Mouse (Mus musculus) yolk sac, embryonic 10.5 days (tissue): ENCODE data around the gene Sesn3.
"Not testable (repeated sequence)": the region's sequence is repeated elsewhere in the genome, so short reads cannot be mapped to it uniquely, and the experiment has no call there.

Experiments
- DNase-seq: peaks from one replicate; pipeline ENCODE4 v3.0.0-alpha.2; 2017; ENCODE audit warnings: low spot score

Gene Sesn3

DNA sequence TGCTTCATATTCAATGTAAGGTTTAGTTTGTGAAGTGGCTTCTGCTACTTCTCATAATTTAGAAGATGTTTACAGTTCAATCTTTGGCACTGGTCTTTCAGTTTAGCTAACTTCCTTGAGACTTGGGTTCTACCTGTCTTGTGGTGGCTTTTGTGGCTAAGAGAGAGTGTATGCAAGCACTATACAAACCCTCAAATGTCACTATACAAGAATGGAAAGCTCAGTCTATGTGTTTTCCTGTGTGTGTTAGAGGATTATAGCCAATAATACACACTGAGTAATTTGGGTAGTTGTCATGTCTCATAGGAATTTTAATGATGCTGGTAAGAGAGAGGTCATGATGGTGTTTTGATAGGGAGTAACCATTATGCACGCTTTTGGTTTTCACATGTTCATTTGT lies 5.8 kb downstream of the Sesn3 start:
- no peak for DNase-seq

DNA sequence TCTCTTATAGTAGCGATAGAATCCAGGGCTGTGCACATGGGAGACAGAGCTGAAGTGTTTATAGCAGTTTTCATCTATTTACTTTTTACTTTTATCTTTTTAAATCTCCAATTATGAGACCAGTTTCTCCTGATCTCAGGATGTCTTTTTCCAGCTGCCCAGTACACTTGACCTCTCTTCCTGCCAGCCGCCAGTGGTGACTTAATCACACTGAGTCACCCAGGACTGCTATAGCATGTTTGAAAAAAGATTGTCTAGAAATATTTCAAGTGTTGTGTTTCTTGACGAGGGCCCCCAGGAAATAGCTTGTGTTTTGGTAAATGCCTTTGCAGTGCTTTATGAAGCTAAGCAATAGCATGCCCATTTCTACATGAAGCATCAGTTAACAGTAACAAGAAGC lies 10.2 kb downstream of the Sesn3 start:
- DNase-seq, result no peak

DNA sequence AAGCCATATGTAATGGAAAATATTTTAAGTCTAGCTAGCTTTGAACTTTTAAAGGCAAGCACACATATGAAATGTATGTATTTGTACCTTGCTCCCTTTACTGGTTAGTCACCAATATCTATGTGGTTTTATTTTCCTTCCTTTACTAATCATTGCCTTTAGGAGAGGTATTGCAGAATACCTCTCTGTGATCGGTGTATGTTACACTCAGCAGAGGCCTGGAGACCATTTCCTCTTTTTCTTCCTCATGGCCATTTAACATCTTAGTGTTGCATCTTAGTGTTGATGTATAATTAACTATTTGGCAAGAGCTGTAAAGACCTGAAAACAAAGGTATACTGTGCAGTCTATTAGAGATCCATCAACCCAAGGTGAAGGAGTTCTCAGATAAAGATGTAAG lies 12.4 kb downstream of the Sesn3 start:
- no peak for DNase-seq

DNA sequence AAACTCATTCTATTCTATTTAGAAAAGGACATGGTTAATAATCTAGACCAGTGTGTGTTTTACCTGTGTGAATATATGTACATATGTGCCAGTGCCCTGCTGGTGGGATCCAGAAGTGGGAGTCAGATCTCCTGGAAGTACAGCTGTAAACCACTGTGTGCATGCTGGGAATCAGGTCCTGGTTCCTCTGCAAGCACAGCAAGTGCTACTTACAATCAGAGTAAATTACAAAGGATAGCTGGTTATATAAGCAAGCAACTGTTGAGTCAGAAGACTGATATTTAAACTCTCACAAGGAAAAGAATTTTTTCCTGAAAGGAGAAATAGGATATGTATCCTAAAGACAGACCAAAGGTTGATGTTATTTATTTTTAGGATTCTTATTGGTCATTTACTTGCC lies 13.6 kb downstream of the Sesn3 start:
- DNase-seq, result no peak

DNA sequence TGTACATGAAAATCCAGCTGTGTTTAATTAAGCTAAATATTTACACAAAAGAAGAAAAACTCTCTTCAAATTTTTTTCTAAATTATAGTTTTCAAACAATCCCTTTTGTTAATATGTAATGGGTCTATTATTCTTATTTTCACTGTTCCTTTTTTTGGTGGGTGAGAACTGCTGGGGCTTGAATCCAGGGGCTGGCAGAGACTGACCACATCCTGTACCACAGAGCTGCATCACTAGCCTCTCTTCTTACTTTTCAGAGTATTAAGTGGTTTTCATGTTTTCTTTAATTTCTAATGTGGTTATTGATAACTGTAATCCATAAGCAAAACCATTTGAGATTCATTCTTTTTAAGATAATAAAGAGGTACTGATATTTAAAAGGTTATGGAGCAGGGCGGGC lies 19.0 kb downstream of the Sesn3 start:
- DNase-seq, result no peak

DNA sequence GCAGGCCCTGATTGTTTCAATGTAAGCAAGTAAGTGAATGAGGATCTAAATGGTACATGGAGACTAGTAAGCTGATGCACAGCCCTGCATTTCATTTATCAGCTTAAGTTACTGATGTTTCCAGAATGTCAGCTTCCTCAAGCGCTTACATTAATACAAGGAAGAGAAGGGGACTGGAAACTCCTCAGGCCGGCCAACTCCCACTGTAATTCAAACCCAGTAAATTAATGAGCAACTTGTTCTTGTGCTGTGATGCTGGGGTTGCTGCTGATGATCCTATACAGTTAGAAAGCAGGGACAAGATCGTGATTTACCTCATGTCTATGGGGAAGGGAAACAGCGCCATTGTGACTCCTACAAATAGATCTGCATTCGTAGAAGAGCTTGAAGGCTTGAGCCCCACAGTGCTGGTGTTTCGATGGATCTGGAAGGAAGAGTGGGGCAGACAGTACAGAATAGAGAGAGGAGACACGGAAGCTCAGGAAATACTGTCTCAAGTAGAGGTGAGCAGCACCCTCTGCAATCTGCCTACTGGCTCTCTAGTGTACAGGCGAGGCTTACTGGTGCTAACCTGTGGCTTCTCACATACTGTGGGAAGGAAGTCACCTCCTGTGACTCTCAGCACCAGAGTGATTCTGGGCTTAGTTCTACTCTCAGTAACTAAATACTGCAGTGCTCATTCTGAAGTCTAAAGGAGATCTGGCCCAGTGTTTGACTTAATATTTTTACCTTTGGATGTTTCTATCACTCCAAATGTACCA lies 21.0 kb downstream of the Sesn3 start:
- no peak for DNase-seq

DNA sequence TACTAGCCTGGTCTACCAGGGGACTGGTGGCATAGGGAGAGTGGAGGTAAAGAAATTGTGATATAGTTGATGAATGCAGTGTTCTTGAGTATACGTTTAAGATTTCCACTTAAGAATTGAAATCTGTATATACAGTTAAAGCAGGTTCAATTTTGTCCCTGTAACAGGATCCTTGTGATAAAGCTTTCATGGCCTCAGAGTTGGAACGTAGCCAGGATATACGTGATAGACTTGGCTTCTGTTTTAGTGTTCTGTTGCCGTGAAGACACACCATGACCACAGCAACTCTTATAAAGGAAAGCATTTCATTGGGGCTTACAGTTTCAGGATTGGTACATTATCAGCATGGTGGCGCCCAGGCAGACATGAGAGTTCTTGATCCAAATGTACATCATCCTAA lies 22.3 kb downstream of the Sesn3 start:
- no peak for DNase-seq

DNA sequence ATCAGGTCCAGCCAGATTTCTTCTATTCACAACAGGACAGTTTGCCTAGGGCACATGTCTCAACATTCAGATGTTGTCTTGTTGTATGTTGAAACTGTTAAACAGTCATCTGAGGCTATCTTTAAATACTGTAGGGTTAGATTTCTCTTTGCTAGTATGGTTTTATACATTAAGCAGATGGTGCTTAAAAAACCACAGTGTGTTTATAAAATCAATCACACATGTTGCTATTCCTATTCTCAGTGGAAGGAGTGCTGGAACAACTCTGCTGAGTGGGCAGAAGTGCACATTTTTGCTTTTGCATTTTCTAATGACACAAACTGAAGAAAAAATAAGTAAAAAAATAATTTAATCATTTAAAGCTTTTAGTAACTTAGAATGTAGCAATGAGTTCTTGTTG lies 25.0 kb downstream of the Sesn3 start:
- DNase-seq, result no peak

DNA sequence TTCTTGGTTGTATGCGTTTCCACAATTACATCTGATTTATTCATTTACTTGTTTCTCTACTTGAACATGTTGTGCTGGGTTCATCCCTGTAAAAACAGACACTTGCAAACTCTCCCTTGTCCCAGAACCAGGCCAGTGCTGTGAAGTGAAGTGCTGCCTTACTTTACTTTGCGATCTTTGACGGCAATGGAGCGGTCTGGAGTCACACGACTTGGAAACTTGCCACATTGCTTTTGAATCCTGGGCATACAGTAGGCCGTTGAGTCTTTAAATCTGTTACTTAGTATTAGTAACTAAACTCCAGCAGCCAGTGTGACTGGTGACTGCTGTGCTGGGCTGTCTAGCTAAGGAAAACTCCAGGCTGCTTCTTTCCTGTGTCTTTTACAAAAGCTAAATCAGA lies 25.9 kb downstream of the Sesn3 start:
- no peak for DNase-seq

DNA sequence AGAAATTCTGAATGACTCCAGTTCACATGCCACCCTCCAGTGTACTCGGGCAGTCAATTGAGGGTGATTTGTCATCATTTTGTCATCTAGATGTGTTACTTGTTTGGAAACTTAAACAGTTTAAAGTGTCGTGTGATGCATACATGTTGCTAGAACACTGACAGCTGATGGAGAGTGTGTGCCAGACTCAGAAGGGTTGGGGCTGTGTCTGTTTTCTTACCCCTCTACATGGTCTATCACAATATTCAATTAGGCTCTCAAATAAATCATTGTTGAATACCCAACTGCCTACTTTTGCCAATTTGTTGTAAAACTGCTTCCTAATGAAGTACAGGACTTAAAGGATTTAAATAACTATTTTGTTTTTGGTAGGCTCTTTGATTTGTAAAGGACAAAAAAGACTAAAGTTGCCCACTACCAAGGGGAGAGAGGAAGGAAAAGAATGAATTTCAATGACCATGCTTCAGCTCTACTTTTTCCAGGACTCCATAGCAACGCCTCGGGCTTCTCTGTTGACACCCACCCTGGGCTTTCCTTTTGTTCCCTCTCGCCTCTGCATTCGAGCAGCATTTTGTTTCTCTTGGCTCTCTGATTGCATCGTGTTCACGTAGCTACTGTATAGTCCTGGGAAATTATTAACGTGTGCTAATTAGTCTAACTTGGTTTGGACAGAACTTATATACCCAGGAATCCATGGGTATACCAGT lies 29.5 kb downstream of the Sesn3 start:
- DNase-seq, result no peak

DNA sequence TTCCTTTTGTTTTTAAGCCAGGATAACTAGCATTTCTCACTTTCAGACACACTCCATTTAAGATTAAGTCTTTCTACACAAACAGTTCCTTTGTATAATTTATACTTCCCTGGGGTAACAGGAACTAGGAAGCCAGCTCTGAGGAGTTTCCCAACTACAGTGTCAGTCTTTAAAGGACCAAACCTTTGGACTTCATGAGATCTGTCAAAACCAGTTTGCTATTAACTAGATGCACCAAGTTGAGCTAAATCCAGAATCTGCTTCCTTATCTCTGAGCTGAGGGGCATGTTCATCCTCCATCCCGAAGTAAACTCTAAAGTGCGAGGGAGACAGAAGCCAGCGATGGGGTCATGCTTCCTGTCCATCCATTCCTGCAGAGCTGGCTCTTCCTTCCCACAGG lies 32.5 kb downstream of the Sesn3 start:
- DNase-seq, result peak; percentile 32

DNA sequence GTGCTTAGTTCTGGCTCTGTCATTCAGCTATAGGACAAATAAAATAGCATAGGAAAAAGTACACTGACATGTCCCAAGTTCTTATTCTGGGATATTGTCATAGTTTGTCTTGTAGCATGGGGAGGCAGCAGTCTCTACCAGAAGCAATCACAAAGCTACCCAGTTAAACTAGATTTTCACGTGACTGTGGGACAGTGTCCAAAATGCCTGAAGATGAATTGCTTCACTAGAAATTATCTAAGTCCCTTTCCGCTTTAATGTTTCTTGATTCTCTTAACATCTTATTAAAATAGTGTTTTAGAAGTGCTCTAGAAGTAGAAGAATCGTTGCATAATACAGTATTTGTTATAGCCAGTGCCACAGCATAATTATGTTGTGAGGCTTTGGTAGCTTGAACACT lies 39.1 kb downstream of the Sesn3 start:
- no peak for DNase-seq

DNA sequence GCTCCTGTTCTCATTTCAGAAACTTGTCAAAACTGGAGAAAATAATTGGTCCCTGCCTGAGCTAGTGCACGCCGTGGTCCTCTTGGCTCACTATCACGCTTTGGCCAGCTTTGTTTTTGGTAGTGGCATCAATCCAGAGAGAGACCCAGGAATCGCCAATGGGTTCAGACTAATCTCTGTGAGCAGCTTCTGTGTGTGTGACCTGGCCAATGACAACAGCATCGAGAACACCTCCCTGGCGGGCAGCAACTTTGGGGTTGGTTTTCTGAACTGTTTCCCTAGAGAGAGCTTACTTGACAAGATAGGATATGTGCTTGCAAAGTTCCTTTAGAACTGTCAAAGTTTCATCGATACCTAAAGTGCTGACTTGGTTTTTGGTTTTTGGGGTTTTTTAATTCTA lies 39.6 kb downstream of the Sesn3 start:
- DNase-seq, result no peak

DNA sequence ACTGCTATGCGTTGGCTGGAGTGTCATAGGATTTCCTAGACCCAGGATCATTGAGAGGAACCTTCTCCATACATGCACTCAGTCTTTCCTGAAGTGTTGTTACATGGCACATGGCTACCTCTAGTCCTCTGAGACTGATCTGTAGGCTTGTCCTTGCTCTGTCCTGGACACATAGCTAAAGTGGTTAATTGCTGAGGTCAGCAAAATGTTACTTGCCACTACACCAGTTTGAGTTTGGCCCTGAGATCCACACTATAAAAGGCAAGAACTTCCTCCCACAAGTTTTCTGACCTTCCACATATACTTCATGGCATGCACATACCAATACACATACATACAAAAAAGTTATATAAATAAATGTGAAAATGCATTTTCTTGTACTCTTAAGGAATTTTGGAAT lies 41.8 kb downstream of the Sesn3 start:
- DNase-seq, result no peak

DNA sequence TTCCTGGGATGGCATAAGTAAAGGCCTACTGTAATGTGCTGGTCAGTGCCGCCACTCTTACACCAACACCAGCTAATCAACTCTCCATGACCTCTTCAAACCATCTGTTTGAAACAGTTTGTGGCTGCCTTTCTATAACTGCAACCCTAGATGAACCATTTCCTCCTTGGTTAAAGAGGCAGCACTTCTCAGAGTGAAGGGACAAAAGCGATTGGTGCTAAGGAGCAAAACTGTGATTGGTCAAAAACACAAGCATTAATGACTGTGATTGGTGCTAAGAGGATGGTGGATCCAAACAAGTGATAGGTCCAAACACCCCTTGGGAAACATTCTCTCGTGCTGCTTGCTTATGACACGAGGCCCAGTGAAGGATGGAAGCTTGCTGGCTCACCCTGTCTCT lies 61.0 kb downstream of the Sesn3 start:
- no peak for DNase-seq

DNA sequence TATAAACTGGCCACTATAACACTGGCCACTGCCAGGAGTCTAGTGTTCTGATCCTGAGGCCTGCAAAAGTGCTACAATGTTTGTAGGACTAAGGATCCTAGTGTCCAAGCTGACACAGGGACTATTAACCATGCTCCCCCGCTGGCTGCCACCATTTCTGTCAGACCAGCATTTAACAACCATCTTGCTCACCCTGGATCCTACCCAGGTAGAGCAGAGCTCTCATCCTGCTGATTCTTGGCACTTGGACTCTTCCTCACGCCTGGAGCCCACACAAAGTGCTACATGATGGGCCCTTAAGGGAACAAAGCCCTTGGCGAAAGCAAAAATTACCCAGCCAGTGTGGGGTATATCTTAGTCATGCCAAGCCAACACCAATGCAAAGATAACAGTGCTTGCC lies 62.0 kb downstream of the Sesn3 start:
- DNase-seq, result no peak

DNA sequence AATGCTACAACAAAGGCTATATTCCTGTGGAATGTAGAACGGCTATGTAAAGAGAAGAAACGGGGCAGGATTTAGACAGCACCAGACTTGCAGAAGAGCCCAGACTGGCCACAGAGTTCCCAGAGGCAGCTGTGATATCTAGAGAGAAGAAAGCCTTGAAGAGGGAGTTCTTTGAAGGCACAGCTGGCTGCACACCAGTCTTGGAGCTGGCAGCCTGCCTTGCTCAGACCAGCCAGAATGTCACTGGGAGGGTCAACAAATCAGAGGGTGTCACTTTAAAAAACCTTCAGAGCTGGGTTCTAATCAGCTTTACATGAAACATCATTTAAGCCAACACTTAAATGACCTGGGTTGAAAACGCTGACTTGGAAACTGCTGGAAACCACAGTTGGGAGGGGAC lies 63.8 kb downstream of the Sesn3 start:
- DNase-seq, result no peak

DNA sequence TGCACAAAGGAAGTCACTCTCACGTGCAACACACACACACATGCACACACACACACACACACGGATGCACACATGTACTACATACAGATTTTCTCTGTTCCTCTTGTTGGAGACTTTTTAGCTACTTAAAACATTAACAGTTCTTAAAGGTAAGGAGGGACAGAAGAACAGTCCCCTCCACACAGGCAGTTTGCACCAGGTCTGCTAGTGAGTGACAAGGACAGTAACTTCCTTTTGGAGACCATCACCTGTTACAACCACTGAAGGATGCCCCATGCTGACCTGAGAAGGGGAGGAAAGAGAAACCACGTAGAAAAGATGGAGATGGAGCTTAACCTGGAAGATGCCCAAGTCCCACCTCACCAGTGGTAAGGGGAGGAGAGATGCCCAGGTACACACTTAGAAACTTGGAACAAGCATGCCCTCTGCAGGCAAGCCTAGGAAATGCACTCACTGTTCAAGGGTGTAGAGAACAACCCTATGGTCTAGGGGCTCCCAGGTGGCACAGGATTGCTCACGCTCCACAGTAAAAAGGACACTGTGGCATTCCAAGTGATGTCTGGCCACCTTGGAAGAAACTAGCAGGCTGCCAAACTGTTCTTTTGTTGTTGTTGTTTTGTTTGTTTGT lies 67.3 kb downstream of the Sesn3 start:
- peak; percentile 41 for DNase-seq

DNA sequence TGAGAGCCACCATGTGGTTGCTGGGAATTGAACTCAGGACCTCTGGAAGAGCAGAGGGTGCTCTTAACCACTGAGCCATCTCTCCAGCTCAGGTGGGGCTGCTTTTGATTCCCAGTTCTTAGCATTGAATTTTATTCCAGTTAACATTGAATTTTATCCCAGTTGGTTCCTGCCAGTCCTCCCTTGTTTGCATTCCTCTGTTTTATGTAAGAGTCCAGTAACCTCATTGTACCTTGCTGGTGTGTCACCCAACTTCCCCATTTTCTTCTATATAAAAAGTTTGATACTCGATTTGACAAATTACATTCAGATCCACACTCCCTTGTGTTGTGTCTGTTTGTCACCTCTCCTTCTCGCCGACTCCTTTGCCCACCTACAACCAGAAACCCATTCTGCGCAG lies 71.0 kb downstream of the Sesn3 start:
- not testable (repeated sequence) for DNase-seq

DNA sequence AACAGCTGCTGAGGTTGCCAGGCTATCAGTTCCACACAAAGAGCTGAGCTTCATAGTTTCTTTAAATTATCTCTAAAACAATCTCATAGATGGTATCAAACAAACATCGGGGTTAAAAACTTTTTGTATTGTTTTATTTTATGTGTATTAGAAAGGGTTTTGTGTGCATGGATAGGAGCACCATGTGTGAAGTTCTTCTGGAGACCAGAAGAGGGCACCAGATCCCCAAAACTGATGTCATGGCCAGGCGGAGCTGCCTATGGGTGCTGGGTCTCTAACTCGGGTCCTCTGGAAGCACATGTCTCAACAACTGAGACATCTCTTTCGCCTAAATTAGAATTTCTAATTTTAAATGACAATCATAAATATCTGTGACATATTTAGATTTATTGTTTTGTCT lies 73.5 kb downstream of the Sesn3 start:
- DNase-seq, result no peak

DNA sequence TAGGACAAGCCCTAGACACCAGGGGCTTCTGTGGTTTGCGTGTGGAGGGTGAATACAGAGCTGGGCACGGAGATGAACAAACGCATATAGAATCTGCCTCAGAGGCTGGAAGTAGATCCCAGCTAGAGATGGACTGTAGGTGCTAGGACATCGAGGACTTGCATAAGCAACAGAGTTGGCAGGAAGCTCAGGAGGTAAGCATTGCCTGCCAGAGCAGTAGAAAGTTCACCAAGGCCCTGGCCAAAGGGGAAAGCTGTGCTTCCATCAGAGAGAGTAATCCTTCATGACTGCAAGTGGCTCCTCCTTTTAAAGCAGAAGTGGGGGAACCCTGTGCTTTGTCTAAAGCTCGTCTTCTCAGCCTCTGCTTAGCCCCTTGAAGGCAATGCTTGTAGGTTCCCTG lies 74.5 kb downstream of the Sesn3 start:
- DNase-seq, result no peak

DNA sequence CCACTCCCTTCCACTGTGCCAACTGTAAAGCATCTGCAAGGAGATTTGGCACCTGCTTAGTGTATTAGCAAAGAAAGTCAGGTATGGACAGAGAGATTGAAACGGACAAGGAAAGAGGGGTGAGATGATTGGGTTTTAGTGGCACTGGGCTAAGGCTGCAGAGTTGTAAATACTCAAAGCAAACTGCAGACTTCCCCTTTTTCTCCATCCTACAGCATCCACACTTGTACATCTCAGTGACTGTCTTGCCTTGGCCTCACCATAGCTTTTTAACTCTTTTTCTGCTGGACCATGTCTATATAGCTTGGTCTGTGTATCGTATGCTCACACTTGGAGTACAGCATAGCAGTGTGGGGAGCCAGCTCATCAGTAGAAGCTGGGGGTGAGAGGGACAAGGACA lies 75.9 kb downstream of the Sesn3 start:
- no peak for DNase-seq

DNA sequence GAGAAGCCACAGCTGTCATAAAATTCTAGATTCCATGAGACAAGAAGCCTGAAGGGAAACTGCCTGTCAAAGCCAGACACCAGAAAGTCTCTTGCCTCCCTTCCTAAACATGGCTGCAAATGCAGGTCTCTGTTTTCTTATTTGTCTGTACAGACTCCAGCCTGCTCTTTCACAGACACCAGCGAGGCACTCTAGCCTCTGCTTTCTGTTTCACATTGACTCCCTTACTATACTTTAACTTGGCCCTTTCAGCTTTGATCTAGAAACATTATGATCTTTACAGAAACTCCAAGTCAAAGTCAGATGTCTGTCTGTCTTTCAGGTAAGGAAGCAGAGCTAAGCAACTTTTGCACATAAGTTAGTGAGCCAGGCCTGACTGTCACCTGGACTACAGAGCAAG lies 77.5 kb downstream of the Sesn3 start:
- DNase-seq, result no peak

DNA sequence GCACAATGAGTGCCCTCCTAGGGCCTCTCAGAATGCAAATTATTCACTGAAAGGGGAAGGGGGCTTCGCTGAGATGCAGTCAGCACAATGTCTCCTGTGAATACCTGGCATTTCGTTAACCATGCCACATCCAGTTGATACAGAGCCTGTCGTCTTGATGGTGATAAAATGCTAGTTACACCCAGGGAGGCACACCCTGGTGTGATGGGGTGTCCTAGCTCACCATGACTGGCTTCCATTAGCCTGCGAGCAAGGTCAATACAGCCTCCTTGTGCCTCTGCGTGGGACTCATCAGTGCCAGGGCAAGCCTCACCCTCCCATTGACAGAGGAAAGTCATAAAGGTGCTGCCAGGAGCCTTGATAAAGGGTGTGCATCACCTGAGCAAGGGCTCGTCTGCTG lies 80.0 kb downstream of the Sesn3 start:
- DNase-seq, result no peak
